Mouse (Mus musculus) olfactory bulb, adult 2 months (tissue): ENCODE results near the gene Ogfod2. TPM values are rescaled to one million over a fixed set of nuclear protein-coding genes. Genes with fewer than 3 reads are reported as not detected.

ENCODE experiments used
- H3K27ac ChIP-seq: fragments of 200-500 bp; 2 replicates; pipeline ENCODE4 v1.5.1; 2012; ENCODE audit warnings: low read depth, low read length; ENCODE audit not compliant: insufficient read depth
- H3K4me1 ChIP-seq: fragments of 200-500 bp; 2 replicates; pipeline ENCODE4 v1.6.1; 2012; ENCODE audit warnings: low read length; ENCODE audit not compliant: control insufficient read depth, insufficient read depth
- H3K4me3 ChIP-seq: fragments of 200-500 bp; 2 replicates; pipeline ENCODE4 v1.5.1; 2012; ENCODE audit warnings: mild to moderate bottlenecking, low read depth, low read length, moderate library complexity; ENCODE audit not compliant: insufficient read depth
- CTCF ChIP-seq: fragments of 200-500 bp; IDR thresholded peaks from 2 replicates; pipeline ENCODE4 v1.5.1; 2012; ENCODE audit warnings: low read depth, mild to moderate bottlenecking, low read length, moderate library complexity; ENCODE audit not compliant: insufficient read depth
- POLR2A ChIP-seq: fragments of 200-500 bp; IDR thresholded peaks from 2 replicates; pipeline ENCODE4 v1.6.1; 2012; ENCODE audit warnings: mild to moderate bottlenecking, low read depth, low read length, moderate library complexity; ENCODE audit not compliant: insufficient read depth
- WGBS: fragments of 180-500 bp; shearing (Covaris S2); methylation state at CpG from one replicate; pipeline ENCODE4 v1.1.7; 2018; 5-methylcytosine and 5-hydroxymethylcytosine counted together
- polyA plus RNA-seq: library from polyadenylated mRNA; stranded (reverse); fragments of >200 nt; gene quantifications from 2 replicates; pipeline ENCODE4 v1.2.4, GENCODE M21; 2012; ENCODE audit warnings: low replicate concordance; ENCODE audit not compliant: missing spikeins, insufficient read depth, insufficient read length

The Ogfod2 gene
- polyA plus RNA-seq, 1 experiment = not detected

DNA sequence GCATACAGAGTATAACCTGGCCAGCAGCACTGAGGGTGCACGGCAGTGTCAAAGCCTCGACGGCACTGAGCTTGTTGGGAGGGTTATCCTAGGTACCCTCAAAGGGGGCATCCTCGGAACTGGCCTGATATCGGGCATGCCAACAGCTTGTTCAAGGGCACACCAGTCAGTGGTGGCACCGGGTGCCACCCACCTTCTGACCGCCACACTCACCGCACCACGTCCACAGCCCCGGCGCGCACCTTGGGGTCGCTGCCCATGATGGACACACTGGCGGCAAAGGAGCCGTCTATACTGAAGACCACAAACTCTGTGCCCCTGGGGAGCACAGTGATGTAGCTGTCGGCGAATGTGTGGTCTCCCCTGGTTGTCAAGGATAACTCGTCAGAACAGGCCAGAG lies 10.3 kb downstream of the Ogfod2 start:
- TF ChIP-seq POLR2A (no peak), CTCF (no peak)
- 91% methylated on average over 18 of the region's 18 CpGs for WGBS
- H3K4me3 ChIP-seq = no peak overlapping the region
- peaks cover 17% of the 10 kb centered on the region; the same call in 1 of the 2 replicates for H3K4me1 ChIP-seq
- no peak overlapping the region for H3K27ac ChIP-seq

- WGBS = 93% methylated on average over 11 of the region's 11 CpGs
Observed at GRCm38 (mm10) chr5:124125093-124125492, 13.0 kb downstream of the Ogfod2 start.

GRCm38 (mm10) chr5:124134261-124134660 lies 22.2 kb downstream of the Ogfod2 start:
- no peak overlapping the region for H3K4me3 ChIP-seq
- no peak overlapping the region for H3K27ac ChIP-seq
- H3K4me1 ChIP-seq = peaks cover 3% of the 10 kb centered on the region; the same call in 1 of the 2 replicates
- 65% methylated on average over 5 of the region's 5 CpGs for WGBS
- TF ChIP-seq CTCF = no peak
- no peak for TF ChIP-seq POLR2A

More at GRCm38 (mm10) chr5:124125093-124125492, 13.0 kb downstream of the Ogfod2 start:
- TF ChIP-seq POLR2A = no peak
- TF ChIP-seq CTCF = no peak
- Histone ChIP-seq H3K4me3 (no peak overlapping the region), H3K27ac (no peak overlapping the region), H3K4me1 (no peaks in the 10 kb centered on the region)

DNA sequence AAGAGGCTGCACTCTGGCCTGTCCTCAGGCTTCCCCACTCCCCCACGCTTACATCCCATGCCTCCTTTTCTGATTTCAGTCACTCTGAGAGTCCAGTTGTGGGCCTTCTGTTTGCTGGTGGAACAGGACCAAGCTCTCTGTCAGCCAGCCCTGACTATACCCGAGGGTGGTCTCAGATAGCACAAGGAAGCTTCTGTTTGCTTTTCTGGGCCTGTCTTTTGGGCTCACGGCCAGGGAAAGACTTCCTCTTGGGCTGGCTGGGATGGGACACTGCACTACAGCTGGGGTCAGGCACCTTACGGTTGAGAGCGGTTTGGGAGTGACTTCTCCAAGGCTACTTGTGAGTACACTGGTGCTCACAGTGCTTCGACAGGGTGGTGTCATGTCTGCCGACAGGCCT lies 26.0 kb downstream of the Ogfod2 start:
- TF ChIP-seq POLR2A = no peak
- no peak for TF ChIP-seq CTCF
- 56% methylated on average over 7 of the region's 7 CpGs for WGBS
- Histone ChIP-seq H3K4me3 (no peak overlapping the region), H3K4me1 (peaks cover 6% of the 10 kb centered on the region; the same call in 1 of the 2 replicates), H3K27ac (no peak overlapping the region)

GRCm38 (mm10) chr5:124149028-124149427 lies 36.9 kb downstream of the Ogfod2 start:
- WGBS = 59% methylated on average over 5 of the region's 5 CpGs
- no peak overlapping the region for H3K4me3 ChIP-seq
- TF ChIP-seq POLR2A (no peak), CTCF (no peak)
- no peak overlapping the region for H3K27ac ChIP-seq
- H3K4me1 ChIP-seq = peaks cover 34% of the 10 kb centered on the region

- Histone ChIP-seq H3K4me3 (no peak overlapping the region), H3K4me1 (peaks cover 37% of the 10 kb centered on the region), H3K27ac (no peak overlapping the region)
- TF ChIP-seq POLR2A (no peak), CTCF (no peak)
- WGBS = 32% methylated on average over 7 of the region's 7 CpGs
Observed at GRCm38 (mm10) chr5:124150895-124151294, 38.8 kb downstream of the Ogfod2 start.

DNA sequence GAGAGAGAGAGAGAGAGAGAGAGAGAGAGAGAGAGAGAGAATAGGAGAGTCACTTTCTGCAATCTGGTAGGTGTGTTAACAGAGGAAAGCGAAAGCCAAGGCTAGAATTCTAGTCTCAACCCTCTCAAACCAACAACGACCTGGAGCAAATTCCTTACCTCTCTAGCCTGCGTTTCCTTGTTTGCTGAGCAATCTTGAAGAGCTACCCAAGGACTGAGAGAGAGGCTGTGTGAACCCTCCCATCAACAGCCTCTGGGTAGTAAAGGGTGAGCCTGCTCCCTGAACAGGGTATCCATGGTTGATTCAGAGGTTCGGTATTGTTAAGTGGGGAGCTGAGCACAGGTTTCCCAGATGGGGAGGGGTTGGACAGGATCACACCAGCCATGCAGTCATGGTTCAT lies 40.6 kb downstream of the Ogfod2 start:
- H3K4me1 ChIP-seq = peaks cover 39% of the 10 kb centered on the region
- no peak overlapping the region for H3K4me3 ChIP-seq
- 77% methylated on average over 4 of the region's 4 CpGs for WGBS
- 0 out of 2 replicates have a peak overlapping the region, but pooled peaks have one; percentile 2 for H3K27ac ChIP-seq
- TF ChIP-seq POLR2A (no peak), CTCF (no peak)

- no peak overlapping the region for H3K27ac ChIP-seq
- no peak overlapping the region for H3K4me3 ChIP-seq
- TF ChIP-seq CTCF (no peak), POLR2A (no peak)
- H3K4me1 ChIP-seq = peaks cover 54% of the 10 kb centered on the region
- 36% methylated on average over 5 of the region's 5 CpGs for WGBS
Observed at GRCm38 (mm10) chr5:124155943-124156342, 43.8 kb downstream of the Ogfod2 start.

GRCm38 (mm10) chr5:124158305-124158704 lies 46.2 kb downstream of the Ogfod2 start:
- 73% methylated on average over 4 of the region's 4 CpGs for whole genome bisulfite sequencing
- Histone ChIP-seq H3K4me3 (no peak overlapping the region), H3K4me1 (peaks cover 58% of the 10 kb centered on the region), H3K27ac (no peak overlapping the region)
- TF ChIP-seq CTCF (no peak), POLR2A (no peak)

DNA sequence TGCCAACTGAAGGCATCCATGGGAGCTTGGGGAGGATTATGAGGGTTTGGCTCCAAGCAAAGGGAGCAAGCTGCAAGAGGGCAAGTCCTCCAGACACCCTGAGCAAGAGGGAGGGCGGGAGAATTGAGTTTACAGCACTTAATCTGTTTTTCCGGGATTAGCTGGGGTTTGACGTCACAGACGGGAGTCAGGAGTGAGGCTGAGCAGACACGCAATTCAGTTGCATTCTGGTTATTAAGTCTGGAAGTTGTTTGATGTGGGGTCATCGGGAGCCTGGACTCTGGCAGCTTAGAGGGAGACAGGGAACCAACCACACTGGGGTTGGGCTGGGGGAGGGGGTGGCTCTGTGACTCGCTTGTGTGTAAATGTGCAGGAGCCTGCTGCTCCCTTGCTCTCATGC lies 47.4 kb downstream of the Ogfod2 start:
- H3K4me3 ChIP-seq = no peak overlapping the region
- H3K27ac ChIP-seq = no peak overlapping the region
- H3K4me1 ChIP-seq = peaks cover 64% of the 10 kb centered on the region
- TF ChIP-seq CTCF (no peak), POLR2A (no peak)
- WGBS = 32% methylated on average over 7 of the region's 7 CpGs

- Histone ChIP-seq H3K4me3 (no peak overlapping the region), H3K27ac (no peak overlapping the region), H3K4me1 (peaks cover 83% of the 10 kb centered on the region)
- 34% methylated on average over 10 of the region's 10 CpGs for WGBS
- no peak for TF ChIP-seq POLR2A
Observed at GRCm38 (mm10) chr5:124161831-124162230, 49.7 kb downstream of the Ogfod2 start.
